Mouse (Mus musculus) T-cell, adult 2 months (primary cell): Measurements from ENCODE around the gene Taf13.
A peak's percentile ranks its signal among the peaks of the same experiment; 100 is the strongest.
"Not testable (repeated sequence)": the region's sequence is repeated elsewhere in the genome, so short reads cannot be mapped to it uniquely, and the experiment has no call there.

Source experiments
- DNase-seq: peaks from one replicate; pipeline ENCODE4 v3.0.0; 2022; ENCODE audit warnings: low spot score

The Taf13 gene

DNA sequence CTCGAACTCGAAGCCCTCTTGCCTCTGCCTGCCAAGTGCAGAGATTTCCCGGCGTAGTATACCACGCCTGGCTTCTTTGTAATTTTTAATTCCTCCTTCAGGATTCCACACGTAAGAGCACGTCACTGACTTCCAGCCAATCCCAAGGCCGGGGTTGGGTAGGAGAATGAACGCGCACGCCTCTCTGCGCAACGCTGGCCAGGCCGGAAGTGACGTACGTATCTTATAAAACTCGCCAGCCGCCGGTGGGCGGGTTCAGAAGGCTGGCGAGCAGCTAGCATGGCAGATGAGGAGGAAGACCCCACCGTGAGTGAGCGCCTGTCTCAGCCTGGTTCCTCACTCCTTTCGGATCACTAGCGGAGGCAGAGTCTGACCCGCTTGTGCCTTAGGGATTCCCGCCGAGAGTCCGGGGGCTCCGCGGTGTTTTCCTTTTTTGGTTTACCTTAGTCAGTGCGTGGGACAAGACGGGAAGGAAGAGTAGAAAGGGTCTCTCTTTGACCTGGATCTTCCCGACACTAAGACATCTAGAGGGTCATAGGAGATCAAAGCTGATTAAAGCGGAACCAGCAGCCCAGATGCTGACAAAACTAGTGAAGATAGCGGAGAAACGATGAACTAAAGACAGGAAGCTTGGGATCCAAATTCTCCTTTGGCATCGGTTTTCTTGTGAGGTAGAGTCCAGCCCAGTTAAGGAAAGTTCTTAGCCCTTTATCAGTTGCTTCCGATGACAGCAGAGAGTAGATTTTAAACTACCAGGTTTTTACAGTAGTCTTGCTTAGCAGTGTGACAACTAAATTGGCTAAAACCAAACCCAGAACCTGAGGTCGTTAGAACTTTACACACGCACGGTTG, at the start of gene Taf13:
Gene Taf13 (plus strand): TSS at position 256 of the 852 bp plus-strand sequence.
- peak; percentile 97 for DNase-seq

DNA sequence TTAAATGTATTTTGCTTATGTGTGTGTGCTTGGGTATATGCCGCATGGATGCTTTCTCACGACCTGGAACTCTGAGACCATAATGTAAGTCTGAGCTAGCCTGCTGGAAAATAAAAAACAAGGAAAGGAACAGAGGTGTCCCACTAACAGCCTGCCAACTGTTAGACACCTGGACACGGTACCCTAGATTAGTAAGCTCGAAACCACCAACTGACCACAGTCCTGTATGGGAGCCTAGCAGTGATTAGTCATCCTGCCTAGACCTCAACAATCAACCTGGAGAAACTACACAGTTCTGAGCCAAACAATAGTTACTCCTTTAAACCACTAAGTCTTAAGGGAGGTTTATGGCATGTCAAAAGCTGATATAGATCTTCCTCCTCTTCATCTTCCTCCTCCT, 48.1 kb upstream of the Taf13 start:
- DNase-seq = no peak

DNA sequence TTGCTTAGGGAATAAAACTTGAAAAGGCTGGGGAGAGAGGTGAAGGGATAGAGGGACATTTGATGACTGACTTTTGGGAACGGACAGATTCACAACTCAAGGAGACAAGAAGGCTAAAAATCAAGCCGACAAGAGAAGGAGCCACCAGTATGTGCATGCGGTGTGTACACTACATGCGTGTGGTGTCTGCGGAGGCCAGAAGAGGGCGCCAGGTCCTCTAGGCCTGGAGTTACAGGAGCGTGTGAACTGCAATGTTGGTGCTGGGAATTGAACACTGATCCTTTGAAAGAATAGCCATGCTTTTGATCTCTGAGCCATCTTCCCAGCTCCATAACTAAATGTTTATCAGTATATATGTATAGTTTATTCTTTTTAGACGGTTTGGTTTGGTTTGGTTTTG, 43.0 kb upstream of the Taf13 start:
- DNase-seq = no peak

DNA sequence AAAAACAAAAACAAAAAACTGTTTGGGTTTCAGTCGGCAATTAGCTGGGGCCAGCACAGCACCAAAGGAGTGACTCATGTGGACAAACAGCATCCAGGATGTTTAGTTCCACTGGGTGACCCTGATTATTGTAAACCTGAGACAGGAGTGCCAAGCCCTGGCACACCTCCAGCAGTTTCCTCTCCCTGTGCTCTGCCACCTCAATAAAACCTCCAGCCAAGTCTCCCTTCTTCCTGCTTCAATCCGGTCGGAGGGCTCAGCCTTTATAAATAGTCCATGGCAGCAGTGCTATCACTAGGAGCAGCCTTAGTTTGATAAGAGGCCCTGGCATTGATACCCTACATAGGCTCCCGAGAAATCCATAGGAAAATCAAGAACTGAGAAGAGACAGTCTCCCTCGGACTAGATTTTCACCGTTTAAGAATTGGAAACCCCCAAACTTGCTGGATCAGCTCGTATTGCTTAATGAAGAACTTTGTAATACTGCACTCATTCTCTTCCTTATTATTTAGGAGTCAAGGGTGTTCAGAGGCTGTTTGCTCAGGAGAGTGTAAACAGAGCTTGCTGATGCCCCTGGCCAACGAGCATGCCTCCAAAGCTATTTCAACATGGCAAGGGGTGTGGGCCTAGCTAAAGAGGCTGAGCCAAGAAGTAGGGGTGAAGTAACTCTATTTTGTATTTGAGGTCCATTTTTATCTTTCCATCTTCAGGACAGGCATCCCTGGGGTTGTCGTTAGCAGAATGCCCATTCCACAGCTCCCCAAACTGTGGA, 38.2 kb upstream of the Taf13 start:
- no peak for DNase-seq

DNA sequence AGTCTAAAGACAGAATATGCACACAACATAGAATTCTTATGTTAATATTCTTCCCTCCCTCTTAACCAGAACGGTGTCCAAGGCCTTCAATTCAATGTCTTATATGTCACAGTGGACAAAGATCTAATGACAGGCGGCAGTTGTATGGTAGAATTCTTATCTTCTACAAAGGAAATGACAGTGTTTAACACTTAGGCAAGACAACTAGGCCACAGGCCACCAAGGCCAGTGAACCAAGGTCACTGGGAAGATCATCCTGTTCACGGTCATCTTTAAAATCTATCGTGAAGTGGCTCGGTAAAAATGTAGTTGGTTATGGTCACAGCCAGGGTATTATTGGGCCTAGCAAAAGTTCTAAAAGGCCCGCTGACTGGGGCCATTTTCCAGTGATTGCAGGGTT, 37.5 kb upstream of the Taf13 start, which contains the start of gene 1700013F07Rik:
Gene 1700013F07Rik (plus strand): TSS at position 200 of the 400 bp plus-strand sequence.
- no peak for DNase-seq

DNA sequence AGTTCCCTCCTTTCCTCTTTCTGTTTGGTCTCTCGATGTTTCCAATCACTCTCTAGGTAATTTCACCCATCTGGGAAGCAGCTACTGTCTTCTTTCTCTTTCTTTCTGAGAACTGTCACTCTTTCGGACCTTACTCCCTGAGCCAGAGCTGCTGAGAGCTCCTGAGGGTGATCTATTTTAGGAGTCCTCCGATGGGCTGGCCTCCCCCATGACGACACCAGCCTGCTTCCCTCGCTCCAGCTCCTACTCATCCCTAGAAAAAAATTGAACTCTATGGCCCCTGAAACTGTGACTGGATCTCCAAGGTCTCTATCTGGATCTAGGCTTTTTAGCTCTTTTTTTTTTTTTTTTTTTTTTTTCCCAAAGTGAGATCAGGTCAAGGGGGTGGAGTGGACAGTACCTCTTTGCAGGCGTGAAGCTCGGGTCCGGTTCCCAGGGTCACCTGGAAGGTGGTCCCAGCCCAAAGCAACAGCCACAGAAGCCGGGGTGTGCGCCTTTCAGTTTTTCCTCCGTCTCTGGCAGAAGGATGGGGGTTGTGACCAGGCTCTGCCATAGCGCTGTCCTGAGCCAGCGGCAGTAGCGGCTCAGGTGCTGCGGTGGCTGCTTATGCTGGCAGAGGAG, 35.5 kb upstream of the Taf13 start:
- DNase-seq = no peak

DNA sequence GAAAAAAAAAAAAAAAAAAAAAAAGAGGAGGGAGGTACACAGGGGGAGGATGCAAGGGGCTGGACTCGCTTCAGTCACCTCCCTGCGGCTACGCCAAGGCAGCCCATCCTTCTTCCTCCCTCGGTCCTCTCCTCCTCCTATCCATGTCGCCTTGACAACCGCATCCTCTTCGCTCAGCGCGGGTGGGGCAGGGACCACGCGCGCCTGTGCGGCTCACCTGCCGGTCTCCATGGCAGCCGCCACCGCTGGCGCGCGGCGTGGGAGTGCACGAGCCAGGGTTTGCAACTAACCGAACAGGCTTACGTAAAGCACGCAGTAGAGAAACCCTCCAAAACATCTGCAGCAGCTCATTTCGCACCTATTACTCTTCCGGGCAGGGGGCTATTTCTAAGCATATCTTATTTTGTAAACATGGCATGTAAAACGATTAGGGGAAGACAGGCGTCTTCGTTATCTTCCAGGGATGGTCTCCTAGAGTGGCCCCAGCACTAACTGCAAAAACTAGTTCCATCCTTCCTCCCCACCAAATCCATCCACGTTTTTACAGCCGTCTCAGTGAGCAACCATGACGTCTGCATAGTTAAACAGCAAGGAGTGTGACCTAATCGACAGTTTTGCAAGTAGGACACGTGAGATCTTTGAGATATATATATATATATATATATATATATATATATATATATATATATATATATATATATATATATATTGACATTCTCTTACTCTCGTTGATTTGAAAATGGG, 34.8 kb upstream of the Taf13 start, which contains the start of gene 5330417C22Rik:
Gene 5330417C22Rik (minus strand): TSS at position 20 of the 744 bp plus-strand sequence.
- peak; percentile 86 for DNase-seq

DNA sequence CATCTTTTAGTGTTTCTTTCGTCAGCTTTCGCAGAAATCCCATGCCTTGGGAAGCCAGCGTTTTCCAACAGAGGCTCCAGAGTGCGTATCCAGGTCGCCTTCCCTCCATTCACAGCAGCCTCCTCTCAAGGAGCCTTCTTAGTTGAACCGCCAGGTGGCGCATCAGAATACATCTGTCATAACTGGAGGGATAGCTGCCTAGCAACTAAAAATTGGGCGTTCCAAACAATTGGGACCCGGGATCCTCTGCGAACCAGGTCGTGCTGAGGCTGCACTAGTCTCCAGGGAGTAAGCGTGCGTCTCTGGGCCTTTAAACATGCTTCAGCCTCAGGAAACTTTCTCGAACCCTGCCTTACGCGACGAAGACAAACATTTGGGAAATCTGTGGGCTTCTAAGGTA, 34.2 kb upstream of the Taf13 start:
- DNase-seq = peak; percentile 75

DNA sequence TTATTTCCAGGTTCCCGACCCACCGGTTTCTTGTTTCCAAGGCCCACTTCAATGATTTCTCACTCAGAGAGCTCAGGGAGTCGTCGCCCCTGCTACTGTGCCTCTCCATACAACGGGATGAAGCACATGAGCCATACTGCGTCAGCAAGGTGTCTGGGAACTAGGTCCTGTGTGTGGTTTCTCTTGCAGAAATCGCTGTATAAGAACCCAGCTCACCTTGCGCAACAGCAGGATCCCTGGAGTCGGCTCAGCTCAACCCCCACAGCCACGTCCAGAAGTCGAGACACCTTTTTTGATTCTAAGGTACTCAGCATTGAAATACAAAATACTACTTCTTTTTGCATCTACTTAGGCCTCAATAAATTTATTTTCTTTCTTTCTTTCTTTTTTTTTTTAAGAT, 29.2 kb upstream of the Taf13 start:
- DNase-seq = no peak

DNA sequence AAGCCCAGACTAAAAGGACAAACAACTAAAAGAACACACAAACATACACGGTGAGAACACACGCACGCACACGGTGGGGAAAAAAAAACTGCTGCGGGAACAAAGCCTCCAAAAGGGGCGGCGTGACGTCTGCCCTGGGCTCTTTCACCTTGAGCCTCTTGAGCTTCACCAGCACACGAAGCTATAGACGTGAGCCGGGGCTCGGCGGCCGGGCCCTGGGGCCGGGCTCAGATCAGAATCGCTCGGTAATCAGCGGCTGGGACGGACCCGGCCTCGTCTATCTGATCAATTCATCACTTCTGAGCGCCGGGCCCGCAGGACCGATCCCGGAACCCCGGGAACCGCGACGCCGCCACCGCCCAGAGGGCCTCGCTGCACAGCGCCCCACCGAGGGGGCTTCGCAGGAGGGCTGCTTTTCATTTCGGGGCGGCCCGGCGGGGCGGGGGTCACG, 17.4 kb upstream of the Taf13 start:
- DNase-seq = peak; percentile 77

DNA sequence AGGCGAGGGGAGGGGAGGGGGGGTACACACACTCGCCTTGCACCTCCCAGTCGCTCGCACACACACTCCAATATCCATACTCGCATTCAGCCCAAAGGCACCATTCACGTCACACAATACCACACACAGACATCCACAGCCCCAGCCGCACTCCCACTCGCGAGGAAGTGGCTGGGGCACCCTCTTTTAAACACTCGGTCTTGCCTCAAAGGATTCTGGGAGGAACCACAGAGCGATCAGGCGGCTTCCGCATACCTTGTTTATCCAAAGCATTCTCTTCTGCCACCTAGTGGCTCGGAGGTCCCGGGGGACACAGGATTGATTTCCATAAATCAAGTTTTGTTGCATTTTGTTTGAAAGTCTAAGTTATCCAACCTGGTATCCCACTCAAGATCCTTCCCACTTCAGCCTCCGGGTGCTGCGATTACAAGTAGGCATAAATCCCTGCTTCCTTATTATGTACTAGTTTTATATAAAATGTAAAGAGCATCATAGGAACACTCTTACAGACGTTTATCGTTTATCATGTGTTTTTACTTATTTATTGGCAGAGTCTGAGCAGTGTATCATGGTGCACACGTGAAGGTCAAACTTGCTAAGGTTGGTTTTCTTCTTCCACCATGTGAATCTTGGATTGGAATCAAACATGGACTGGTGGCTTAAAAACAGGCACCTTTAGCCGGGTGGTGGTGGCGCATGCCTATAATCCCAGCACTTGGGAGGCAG, 16.7 kb upstream of the Taf13 start:
- DNase-seq = peak; percentile 97

DNA sequence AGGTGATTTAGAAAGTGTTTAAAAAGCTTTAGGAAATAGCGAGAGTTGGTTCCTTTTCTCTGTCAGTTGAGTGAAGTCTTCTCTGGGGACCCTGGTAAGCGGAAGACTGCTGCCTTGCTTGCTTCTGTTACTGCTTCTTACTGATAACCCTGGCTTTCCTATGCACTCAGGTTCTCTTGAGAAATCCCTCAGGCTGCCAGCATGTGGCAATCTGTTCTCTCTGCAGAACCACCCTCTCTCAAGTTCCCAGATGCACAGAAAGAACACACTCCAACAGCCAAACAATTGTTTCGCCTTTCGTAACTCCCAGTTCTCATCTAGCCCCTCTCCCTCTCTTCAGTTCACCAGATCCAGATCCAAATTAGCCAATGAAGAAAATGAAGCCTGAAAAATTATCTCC, 13.6 kb upstream of the Taf13 start:
- no peak for DNase-seq

DNA sequence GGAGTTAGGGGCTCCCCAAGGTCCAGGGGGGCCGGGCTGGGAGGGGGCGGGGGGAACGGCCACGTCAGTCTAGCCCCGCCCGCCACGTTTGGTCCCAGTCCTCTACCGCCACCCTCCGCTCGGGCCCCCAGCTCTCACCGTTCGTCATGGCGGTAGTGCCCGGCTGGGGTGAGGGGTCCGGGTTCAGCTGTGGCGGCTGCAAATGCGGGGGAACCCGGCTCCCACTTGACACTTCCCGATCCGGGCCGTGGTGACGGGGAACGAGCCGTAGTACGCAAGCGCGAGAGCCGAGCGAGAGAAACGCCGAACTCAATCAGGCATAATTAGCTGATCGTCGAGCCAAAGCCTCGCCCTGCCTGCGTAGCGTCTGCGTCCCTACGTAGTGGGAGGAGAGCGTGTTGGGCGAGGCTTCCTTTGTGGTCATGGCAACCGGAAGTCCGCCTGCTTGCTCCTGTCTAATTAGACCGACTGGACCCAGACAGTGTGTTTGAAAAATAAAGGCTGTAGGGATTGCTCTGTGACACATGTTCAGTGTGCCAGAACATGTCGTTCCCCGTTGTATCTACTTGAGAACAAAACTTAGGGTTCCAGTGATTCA, 9.3 kb upstream of the Taf13 start, which contains the start of gene Tmem167b:
Gene Tmem167b (minus strand): TSS at position 334 of the 598 bp plus-strand sequence.
- DNase-seq = peak; percentile 95

DNA sequence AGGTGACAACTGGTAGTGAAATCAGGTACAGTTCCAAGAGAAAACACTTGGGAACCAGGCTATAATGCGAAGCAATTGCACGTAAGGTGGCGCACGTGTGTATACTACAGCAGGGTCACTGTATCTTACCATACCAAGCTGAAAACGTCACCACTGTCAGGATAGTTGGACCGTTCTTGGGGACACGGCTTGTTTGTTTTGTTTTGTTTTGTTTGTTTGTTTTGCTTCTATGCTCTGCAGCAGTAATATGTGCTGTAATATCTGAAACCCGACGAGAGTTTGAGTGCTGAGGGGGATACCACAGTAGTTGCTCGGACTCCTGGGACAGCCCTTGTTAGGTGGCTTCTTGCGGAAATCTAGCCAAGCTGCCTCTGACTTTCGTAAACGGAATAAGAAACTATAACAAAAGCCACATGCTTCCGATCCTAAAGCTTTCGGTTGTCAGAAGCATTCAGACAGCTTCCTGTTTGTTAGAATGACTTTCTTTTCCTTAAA, 8.7 kb upstream of the Taf13 start:
- DNase-seq = no peak

DNA sequence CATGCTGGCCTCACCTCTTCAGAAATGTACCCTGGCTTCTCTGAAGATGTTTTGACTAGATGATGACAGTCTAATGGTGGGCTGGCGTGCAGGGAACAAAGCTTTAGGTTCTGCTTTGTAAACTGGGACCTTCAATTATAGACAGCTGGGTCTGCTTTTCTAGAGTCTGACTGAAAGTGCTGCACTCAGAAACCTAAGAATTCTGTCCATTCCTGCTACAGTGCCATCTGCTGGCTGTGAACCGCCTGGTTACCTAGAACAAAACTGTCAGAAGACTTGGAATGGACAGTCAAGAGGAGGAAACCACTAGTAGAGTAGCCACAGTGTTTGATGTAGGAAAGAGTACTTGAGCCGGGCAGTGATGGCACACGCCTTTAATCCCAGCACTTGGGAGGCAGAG, 8.2 kb upstream of the Taf13 start:
- peak; percentile 75 for DNase-seq

DNA sequence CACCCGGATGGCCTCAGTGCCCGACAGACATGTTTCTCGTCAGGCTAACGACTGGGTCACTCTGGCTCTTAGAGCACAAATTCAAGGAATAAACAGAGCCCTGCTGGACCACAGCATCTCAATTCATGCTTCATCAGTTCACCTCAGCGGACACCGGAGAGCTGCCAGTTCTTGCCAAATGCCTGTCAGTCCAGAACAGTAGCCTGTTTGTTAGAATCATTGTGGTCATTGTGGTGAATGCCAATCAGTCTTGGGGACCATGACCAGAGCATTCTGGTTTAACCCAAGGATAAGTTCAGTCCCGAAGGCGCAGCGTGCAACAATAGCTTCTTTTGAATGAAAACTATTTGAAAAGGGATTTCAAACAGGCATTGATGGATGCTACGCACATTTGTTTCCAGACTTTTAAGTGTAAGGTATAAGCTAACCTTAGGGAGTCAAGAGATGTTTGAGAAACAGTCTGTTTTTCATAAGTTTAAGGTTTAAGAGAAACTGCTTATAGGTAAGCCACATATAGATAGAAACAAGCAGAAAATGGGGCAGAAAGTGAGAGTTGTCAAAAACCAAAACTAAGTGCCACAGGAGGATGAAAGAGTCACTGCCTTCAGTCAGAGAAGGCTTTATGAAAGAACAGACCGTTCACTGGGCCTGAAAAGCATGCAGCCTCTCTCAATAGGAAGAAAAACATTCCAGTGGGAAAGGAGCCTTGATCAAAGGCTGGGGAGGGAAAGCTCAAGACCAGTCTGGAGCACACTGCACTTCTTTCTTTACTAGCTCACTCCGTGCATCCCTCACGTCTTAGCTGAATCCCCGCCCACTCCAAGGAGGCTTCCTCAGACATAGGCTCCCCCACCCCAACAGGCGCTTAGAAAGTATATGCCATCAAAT, 3.3 kb upstream of the Taf13 start:
- no peak for DNase-seq

DNA sequence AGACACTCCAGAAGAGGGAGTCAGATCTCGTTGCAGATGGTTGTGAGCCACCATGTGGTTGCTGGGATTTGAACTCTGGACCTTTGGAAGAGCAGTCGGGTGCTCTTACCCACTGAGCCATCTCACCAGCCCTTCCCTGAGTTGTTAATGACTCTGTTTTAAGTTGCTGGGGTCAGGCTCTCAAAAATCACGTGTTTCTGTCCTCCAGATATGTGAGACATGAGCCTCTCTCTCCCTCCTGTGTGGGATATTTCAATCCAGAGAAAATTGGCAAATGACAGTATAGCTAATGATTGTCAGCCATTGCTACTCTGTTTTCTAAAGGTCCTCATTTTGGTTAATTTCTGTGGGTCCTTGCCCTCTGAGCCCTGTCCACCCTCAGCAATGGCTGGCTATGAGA, 1.9 kb upstream of the Taf13 start:
- not testable (repeated sequence) for DNase-seq

DNA sequence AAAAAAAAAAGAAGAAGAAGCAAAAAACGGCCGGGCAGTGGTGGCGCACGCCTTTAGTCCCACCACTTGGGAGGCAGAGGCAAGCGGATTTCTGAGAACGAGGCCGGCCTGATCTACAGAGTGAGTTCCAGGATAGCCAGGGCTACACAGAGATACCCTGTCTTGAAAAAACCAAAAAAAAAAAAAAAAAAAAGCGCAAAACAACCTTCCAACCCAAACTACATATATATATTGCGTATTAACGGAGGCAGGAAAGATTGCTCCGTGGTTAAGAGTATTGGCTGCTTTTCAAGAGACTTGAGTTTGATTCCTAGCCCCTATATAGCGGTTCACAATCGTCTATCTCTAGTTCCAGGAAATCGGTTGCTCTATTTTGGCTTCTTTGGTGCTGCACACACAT, 685 bp upstream of the Taf13 start:
- DNase-seq = no peak

DNA sequence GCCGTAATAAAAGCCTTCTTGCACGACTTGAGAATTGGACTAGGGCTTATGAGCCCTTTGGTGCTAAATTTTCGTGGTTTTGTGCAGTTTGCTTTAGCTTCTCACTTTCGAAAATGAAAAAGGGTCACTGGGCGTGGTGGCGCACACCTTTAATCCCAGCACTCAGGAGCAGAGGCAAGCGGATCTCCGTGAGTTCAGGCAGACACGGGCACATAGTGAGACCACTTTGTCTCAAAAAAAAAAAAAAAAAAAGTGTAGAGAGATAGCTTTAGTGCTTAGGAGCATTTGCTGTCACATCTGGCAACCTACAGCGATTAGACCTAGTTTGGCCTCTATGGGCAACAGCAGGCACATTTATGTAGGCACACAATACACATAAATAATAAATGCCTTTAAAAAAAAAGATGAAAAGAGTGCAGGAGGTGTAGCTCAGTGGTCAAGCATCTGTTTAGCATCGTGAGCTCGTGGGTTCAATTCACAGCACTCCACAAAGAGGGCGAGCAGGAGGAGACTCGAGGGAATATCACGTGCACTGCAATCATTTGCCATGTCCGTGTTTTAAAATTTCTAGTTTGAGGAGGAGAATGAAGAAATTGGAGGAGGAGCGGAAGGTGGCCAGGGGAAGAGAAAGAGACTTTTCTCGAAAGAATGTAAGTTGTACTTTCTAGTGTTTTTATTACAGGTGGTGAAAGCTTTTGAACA, 962 bp downstream of the Taf13 start:
- no peak for DNase-seq
